Mouse (Mus musculus) heart, adult 9 months (tissue): ENCODE measurements at regions not wholly inside any gene's neighbourhood (a gene's known extent, or its start where the extent isn't known, plus 50 kb on each side); places are given as distances from the start of the nearest gene placed in this dataset.

Experiments used
- DNase-seq, 2 experiments: peaks; one replicate each; pipeline ENCODE4 v3.0.0; 2022; ENCODE audit warnings: low spot score in 2 of 2

DNA sequence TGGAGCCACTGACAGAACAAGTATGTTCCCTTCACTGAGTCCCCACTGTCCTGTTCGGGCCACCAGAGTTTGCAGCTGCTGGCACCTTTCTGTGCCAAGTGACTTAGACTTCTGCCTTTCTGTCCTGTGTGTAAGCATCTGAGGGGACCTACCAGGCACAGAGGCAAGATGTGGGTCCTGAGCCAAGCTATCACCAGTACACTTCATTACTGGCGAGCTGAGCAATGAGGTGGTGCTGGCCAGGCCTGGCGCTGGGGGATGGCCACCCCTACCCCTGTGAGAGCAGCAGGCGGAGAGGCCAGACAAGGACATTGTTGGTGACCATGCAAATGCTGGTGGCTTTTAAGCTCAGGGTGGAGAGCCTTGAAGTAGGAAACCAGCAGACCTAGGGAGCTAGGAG is 87.6 kb upstream of the Mrps6 start:
- DNase-seq: peak; percentile 39 to 61

DNA sequence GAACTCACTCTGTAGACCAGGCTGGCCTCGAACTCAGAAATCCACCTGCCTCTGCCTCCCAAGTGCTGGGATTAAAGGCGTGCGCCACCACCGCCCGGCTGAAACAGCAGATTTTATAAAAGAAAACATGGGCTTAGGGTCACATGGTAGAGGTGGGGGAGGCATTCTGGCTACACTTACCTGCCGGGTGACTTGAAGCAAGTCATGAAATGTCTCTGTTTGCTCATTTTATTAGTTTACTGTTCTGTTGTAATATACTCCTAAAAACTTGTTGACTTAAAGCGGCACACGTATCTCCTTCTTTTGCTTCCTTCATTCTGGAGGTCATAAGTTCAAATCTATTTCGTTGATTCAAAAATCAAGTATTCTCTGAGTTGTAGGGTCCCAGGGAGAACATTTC is 84.9 kb upstream of the Mrps6 start:
- no peak for DNase-seq

DNA sequence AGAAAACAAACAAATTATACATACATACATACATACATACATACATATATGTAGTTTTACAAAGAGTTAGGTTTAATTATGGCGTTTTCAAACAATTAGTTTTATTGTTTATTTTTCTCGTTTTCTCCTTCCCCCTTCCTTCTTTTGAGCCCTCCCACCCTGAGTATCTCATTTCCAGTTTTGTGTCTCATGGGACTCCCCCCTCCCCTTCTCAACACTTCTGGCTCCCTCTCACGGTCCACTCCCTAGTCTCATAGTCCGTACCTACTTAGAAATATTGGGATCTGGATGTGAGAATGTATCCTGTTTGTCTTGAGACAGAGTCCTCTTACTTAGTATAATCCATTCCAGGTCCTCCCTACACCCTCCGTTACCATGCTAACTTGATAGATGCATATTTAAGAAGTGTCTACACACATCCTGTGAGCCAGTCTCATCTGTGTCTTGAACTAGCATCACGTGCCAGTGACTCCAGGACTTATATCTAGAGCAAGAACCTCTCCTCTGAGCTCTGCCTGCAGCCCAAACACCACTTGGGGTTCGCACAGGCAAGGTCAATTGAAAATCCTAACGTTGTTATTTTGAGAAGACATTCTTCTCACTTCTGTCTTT is 81.8 kb upstream of the Mrps6 start:
- no peak for DNase-seq

DNA sequence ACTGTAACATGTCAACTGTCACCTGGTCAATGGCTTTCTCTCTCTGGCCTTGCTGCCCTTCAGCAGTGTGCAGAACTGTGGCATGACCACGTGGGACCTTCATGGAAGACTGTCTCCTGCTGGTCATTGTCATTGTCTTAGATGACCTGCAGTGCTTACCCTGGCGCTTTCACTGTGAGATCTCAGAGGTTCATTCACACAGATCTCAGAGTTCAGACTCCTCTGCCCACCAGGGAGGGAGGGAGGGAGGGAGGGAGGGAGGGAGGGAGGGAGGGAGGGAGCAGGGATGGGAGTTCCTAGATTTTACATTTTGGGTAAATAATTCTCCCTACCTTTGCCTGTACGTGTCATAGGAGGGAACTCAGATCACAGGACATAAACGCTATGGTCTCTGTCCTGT is 79.6 kb upstream of the Mrps6 start:
- DNase-seq: no peak

DNA sequence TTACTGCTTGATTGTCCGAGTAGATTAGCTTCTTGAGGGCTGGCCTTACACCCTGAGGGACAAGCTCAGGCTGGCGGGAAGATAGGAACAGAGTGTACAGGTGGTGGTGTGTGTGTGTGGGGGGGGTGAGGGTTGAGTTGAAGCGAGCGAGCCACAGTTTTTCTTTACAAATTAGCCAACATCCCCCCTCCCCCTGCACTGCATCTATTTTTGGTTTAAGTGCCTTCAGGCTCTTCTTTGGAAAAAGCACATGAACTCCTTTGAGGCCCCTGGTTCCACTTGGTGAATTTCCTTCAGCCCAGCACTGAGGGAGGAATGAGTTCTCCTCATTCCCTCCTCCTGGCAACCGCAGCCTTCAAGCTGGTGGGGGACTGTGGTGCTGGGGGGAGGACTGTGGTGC is 79.2 kb upstream of the Mrps6 start:
- no peak for DNase-seq

DNA sequence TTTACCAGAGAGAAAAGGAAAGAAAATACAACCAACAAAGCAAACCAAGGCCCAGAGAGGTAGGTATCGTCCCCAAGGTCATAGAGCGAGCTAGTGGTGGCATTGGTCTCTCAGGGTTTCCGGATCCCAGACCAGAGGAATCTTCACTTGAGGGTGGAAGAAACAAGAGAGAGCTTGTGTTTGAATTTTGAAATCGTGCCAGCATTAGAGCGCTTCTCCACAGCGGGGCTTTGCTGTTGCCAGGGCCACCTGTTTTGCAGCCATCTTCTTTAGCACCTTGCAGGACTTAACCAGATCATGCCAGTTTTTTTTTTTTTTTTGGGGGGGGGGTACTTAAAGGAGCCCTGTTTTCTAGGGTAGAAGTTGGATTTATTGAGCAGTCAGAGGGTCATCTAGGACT is 77.6 kb upstream of the Mrps6 start:
- DNase-seq: no peak

DNA sequence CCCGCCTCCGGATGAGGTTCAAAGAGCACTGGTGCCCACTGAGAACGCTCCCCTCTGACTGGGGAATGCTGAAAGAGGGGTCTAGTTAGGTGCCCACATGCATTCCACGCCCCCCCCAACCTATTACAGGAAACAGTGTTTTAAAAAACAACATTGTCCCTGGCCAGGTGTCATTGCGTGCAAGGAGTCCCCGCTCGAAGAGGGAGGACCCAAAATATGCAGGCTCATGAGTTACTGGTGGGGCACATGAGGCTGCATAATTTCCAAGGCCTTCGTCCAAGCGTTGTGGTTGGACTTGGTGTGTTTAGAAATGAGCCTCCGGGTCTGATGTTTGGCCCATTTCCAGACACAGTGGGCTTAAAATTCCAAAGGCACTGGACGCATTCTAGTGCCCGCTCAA is 72.9 kb upstream of the Mrps6 start:
- no peak for DNase-seq

DNA sequence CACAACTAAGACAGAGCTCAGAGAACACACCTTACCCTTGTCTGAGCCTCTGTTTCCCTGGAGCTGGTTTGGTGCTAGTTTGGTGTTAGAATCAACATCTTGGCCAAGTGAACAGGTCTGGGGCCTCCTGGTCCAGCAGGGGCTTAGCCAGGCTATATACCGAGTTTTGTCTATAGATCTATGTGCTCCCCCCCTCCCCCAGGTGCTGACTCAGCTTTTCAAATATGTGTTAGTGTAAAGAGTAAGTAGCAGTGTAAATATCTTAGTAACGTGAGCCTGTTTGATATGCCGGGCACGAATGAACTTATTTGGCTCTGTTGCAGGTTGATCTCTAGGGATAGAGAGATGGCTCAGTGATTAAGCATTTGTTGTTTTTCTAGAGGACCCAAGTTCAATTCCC is 68.7 kb upstream of the Mrps6 start:
- DNase-seq: no peak

DNA sequence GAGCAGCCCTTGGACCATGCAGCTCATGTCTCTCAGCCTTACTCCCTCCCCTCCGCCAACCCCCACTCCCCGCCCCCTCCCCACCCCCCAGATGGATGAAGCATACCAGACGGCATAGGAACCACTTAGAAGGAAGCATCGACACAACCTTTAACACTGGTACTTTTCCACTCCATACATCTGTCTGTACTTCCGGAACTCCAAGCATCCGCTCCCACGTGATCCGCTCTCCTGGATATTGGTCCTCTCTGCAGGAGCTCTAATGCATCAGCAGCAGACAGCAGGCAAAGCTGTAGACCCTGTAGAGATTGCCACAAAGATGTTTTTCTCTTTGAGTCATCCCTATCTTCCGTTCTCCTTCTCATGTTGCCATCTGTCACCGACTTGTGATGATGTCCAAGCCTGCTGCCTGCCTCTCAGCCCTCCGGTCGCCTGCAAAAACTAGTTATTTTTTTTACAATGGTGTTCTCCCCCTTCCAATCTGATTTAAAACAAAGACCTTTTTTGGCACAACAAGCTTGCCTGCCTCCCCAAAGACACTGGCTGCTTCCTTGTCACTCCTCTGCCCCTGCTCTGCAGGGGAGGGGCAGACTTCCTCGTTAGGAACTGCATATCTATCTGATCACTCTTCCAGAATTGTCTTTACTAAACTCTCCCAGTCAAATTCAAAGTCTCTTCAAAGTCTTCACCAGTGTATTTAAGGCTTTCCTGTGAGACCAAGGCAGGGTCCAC is 62.4 kb upstream of the Mrps6 start:
- DNase-seq: no peak

DNA sequence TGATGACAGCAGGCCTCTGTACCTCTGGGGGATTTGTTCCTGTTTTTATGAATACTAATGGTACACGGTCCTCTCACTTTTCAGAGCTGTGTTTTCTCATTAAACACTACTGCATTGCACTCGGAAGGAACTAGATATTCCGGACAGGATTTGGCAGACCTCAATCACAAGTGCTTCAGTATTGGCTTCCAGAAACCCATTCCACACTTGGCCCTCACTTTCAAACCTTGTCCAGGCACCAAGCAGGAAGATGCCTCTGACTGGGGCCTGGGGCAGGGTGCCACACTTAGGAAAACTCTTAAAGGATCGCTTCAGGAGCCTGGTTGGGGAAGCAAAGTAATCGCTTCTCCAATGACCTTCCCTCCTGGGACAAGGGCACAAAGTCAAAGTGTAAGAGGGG is 50.7 kb upstream of the Mrps6 start:
- peak; percentile 4 to 14 for DNase-seq
